Mouse (Mus musculus): ENCODE results near the gene Cap2.

Gene Cap2

GRCm38 (mm10) chr13:46627841-46628240, 126.2 kb downstream of the Cap2 start:
- DNase-seq (ENCODE audit: low read depth in 2 of 2, low spot score in 2 of 2): no peak

GRCm38 (mm10) chr13:46629391-46629790, 127.7 kb downstream of the Cap2 start:
- DNase-seq (ENCODE audit: low read depth in 2 of 2, low spot score in 2 of 2): no peak

- DNase-seq (ENCODE audit: low read depth in 2 of 2, low spot score in 2 of 2): no peak
Observed at GRCm38 (mm10) chr13:46632796-46633195, 131.1 kb downstream of the Cap2 start.

DNA sequence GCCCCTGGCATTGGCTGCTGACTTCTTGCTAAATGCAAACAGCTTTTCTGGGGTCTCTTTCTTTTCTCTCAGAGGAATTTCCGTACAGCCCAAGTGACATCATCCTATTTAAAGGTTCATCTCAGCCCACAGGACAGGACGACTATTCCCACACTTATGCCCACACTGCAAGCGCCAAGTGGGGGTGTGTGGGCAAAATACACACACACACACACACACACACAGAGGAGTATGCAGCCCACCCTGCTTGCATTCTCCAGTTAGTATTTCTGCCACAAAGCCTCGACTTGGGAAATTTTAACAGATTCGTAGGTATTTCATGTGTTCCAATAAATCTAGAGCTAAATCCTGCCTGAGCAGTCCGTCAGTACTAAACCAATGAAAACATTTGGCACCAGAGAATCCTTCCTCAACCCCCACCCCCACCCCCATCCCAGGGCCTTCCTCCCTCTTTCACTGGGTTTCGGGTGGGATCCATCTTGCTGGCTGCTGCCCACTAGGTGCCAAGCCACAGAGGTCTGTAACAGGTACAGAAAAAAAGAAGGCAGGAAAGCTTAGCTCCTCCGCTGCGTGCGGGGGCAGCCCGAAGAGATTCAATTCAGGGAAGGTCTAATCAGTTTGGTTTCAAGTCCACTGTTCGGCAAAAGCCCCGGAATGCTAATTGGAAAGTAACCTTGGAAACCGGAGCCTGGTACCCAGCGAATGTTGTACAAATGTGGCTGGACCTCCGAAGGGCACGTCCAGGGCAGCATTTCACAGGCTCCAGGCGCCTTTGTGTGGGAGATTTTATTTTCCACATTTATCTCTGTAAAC, 131.9 kb downstream of the Cap2 start:
- no peak for DNase-seq (ENCODE audit: low read depth in 2 of 2, low spot score in 2 of 2)

DNA sequence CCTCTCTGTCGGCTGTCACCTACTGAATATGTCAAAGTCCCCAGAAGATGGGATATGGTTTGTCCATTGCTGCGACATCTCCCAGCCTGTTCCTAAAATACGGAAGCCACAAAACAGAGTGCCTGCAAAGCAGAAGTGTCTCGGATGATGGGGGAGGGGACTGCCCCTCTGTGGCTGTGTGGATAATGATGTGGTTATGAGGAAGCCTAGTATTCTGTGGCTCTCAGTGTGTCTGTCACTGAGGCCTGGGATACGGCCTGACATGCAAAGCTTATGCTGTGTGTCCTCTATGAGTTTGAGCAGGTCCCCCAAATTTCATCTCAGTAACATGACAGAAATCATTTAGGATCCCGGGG, 132.5 kb downstream of the Cap2 start:
- no peak for DNase-seq (ENCODE audit: low read depth in 2 of 2, low spot score in 2 of 2)

DNA sequence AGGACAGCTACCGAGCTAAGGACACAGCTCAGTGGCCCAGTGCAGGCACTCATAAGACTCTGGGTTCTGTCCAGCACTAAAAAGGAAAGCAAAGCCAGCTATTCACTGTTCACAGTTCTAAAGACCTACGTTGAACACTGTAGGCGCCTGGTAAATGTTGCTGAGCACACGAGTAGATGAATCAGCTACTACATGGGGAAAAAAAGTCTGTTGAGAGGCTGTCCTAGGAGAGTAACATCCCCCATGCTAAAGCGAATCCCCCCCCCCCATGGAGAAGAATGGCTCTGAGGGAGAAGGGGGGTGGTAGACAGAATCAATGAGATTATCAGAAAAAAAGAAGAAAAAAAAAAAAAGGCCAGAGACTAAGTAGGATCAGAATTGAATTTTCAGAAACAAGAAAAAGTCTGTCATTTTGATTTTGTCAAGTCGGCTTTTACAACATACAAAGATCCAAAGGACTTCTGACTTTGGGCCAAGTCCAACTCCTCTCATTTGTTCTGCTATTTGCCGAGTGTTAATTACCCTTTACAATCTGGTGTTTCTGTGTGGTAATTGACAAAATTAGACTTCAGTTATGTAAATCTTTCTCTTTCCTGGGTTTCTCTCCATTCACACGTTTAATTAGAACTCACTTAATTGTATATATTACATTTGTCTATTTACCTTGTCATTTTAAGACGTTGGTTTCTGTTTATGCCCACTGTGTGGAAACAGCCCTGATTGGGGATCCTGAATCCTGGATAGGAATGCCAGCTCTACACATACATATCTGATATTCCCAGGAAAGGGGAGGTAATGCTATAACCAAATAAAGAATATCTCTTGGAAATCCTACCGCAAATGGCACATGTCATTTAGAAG, 139.2 kb downstream of the Cap2 start:
- DNase-seq (ENCODE audit: low read depth in 2 of 2, low spot score in 2 of 2): no peak

GRCm38 (mm10) chr13:46642318-46642717, 140.7 kb downstream of the Cap2 start:
- DNase-seq (ENCODE audit: low read depth in 2 of 2, low spot score in 2 of 2): no peak

DNA sequence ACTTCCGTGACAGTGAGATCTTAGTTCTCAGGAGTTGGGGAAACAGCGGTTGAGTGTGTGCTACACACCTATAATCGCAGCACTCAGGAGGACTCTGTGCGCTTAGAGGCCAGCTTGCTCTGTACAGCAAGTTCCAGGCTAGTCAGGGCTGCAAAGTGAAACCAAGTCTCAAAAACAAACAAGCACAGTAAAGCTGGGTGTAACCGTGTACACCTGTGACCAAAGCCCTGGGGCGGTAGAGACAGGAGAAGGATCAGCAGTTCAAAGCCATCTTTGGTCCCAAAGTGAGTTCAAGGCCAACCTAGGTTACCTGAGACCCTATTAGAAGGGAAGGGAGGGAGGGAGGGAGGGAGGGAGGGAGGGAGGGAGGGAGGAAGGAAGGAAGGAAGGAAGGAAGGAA, 142.5 kb downstream of the Cap2 start:
- no peak for DNase-seq (ENCODE audit: low read depth in 2 of 2, low spot score in 2 of 2)

DNA sequence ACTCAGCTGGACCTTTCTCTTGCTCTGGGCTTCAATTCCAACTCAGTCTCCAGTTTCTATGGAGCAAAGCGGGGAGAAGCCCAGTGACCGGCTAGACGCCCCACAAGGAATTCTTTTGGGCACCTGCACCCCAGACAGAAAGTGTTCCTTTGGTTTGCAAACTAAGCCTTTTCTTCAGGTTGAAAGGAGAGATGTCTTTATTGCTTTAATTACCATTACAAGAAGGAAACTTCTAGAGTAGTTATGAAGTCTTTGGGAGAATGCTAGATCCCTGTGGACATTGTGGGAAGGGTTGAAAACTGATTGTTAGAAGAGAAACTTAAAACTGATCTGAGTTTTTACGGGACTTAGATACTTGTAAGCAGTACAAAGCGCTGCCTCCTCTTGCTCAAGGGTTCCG, 143.8 kb downstream of the Cap2 start:
- no peak for DNase-seq (ENCODE audit: low read depth in 2 of 2, low spot score in 2 of 2)

GRCm38 (mm10) chr13:46651853-46652252, 150.2 kb downstream of the Cap2 start:
- DNase-seq (ENCODE audit: low read depth in 2 of 2, low spot score in 2 of 2): no peak

DNA sequence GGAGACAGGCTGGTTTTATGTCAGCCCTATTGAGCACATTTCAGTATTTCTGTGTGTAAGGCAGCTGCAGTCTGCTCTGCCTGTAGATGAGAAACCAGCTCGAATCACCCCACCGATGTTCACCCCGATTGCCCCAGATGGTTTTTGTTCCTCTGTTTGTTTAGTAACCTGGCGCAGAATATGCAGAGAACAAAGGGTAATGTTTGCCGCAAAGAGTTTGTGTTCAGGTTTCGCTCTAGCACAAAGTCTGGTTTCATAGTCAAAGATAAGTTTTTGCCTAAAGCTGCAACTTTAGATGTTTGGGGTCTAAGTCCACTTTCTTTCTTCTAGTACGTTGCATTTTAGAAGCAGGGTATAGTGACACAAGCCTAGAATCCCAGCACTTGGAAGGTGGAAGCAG, 151.0 kb downstream of the Cap2 start:
- DNase-seq (ENCODE audit: low read depth in 2 of 2, low spot score in 2 of 2): no peak

DNA sequence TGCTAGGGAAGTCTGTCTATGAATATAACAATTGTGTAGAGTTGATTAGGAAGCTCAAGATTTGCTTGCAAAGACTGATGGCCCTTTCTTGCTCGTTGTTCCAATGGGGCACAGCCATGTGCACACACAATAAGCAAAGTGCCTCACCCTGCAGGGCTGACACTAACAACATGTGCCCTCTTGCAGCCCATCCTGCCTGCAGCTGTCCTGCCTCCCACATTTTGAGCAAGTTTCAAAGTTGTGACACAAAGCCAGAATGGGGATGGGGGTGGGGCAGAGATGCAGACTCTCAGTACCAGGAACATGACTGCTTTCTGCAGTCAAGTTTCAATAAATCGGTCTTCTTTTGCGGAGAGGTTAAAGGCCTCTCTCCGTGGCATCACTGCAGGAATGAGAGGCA, 152.0 kb downstream of the Cap2 start:
- DNase-seq (ENCODE audit: low read depth in 2 of 2, low spot score in 2 of 2): no peak

GRCm38 (mm10) chr13:46654566-46654965, 152.9 kb downstream of the Cap2 start:
- no peak for DNase-seq (ENCODE audit: low read depth in 2 of 2, low spot score in 2 of 2)

DNA sequence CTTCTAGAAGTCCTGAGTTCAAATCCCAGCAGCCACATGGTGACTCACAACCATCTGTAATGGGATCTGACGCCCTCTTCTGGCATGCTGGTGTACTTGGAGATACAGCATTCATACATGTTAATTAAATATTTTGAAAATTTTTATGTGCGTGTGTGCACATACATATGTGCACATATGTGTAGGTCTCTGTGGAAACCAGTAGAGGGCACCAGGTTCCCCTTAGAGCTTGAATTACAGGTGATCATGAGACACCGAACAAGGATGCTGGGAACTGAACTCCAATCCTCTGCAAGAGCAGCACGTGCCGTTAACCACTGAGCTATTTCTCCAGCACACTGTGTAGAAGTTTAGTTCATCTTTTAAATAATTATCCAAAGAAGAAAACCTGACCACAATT, 157.6 kb downstream of the Cap2 start:
- no peak for DNase-seq (ENCODE audit: low read depth in 2 of 2, low spot score in 2 of 2)

DNA sequence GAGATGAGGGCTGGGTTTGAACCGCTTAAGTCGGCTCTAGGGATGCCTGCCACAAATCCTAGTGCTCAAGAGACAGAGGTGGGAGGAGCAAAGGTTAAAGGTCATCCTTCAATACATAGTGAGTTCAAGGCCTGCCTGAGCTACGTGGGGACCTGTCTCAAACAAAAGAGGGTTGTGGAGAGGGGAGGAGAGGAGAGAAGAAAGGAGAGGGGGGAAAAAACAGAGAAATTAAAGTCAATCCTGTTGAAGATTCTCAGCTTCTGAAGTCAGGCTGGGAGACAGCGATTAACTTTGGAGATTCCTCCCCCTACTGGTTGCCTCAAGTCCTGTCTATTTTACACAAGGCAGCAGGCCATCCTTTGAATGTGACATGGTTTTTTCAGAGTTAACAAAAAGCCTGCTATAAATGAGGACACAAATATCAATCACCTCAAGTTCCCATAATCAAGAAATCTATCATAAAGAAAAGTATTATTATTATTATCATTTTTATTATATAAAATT, 161.9 kb downstream of the Cap2 start:
- peak in 1 of 2 experiments; percentile 37 for DNase-seq (ENCODE audit: low read depth in 2 of 2, low spot score in 2 of 2)

GRCm38 (mm10) chr13:46669048-46669619, 167.5 kb downstream of the Cap2 start, which contains the start of gene Fam8a1:
Gene Fam8a1 (plus strand): TSS chr13:46669522.
- DNase-seq (ENCODE audit: low read depth in 2 of 2, low spot score in 2 of 2): peak; percentile 93 to 94

GRCm38 (mm10) chr13:46669620-46670271, 168.1 kb downstream of the Cap2 start:
- DNase-seq (ENCODE audit: low read depth in 2 of 2, low spot score in 2 of 2): peak; percentile 14 to 28

GRCm38 (mm10) chr13:46670514-46670913, 168.9 kb downstream of the Cap2 start:
- no peak for DNase-seq (ENCODE audit: low read depth in 2 of 2, low spot score in 2 of 2)

DNA sequence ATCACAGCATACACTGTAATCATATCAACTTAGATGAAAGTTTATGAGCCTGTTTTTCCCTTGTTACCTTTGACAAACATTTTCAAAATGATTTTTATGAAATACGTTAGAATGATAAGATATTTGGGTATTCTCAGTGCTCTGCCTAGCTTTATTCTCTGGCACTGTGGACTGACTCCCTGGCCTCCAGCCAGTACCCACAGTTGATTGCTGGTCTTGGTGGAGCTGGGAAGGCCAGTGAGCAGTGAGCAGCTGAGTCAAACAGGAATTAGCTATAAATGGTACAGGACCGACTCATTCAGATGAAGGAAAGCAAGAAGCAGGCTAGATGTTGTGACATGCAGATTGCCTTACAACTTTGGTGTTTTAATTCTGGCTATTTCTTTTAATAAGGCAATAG, 173.0 kb downstream of the Cap2 start:
- DNase-seq (ENCODE audit: low read depth in 2 of 2, low spot score in 2 of 2): no peak

- DNase-seq (ENCODE audit: low read depth in 2 of 2, low spot score in 2 of 2): no peak
Observed at GRCm38 (mm10) chr13:46677721-46678120, 176.1 kb downstream of the Cap2 start.

DNA sequence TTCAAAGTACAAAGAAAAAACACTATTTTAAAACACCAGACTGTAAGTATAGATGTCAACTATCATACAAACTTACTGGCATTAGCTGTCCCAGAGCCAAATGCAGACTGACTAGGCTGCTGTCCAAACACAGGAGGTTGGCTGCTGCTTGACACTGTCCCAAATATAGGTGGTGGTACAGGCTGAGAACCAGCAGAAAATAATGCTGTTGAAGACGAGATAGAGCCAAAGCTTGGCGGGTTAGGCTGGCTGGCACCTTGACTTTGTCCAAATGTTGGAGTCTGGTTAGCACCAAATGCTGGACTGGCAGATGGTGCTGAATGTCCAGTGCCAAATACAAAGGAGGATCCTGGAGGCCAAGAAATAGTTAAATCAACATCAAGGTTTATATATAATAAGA, 181.3 kb downstream of the Cap2 start:
- no peak for DNase-seq (ENCODE audit: low read depth in 2 of 2, low spot score in 2 of 2)
